In the genomic region with DNA sequence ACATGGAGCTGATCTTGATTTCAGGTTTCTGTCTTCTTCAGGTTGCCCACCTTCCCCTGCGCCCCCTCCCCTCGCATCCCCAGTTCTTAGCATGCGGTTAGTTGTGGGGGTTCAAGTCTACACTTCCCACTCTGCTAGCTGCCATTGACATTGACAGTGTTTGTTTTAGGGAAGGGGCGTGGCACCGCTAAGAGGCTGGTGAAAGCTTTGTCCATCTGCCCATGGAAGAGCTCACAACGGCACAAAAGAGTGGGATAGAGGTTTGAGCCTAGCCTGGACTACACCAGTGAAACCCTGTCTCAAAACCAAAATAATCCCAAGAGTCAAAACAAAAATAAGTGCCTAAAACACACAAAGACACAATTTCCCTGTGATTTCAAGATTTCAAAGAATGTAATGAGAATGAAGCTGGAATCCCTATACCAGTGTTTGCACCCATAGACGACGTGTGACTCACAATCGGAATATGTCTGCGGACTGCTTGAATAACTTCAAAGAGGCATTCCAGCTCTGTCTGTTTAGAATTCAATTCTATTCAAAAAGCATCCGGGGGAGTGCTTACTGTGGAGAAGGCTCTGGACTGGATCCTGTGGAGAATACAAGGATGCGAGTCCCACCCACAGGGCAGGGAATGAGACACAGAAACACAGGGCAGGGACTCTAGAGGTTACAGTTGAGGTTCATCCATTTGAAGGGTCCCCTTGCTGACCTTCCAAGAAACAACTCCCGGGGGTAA, we compare ENCODE assay signal across 9 mouse cellular contexts.
A peak's percentile ranks its signal among the peaks of the same experiment; 100 is the strongest.
DNase-seq lines count a peak whose midpoint lies in the region; ATAC-seq and TF ChIP-seq lines count a peak whose summit lies in the region.
"Had no signal": no experiment of that assay in that cellular context is flagged by ENCODE, and none has a peak within 500 bp of the region (broad histone marks: within the 10 kb centered on the region; RNA-seq: fewer than 3 reads in every experiment).

No protein-coding gene starts in this region.

- TF ChIP-seq CTCF in brain, embryonic 14.5 days (IDR thresholded peaks at IDR 0.05; ENCODE audit: borderline replicate concordance, extremely low read depth, insufficient read depth, insufficient read length), result no peak

- H3K27me3 ChIP-seq in hindbrain, embryonic 13.5 days, result 0 out of 2 replicates have a peak, but pooled peaks cover 3% of the 10 kb centered on the region
- no peaks in the 10 kb centered on the region for H3K27me3 ChIP-seq in midbrain, embryonic 16.5 days (ENCODE audit: control insufficient read depth, insufficient read depth, low read depth, low read length)
- H3K27me3 ChIP-seq: megakaryocyte, embryonic 14.5 days had no signal

- H3K4me1 ChIP-seq in hindbrain, embryonic 13.5 days (replicated peaks), result peaks cover 30% of the 10 kb centered on the region
- H3K4me1 ChIP-seq in midbrain, embryonic 16.5 days (ENCODE audit: control insufficient read depth, insufficient read depth, low read length), result peaks cover 18% of the 10 kb centered on the region
- H3K4me1 ChIP-seq: megakaryocyte, embryonic 14.5 days had no signal

- H3K9me3 ChIP-seq in hindbrain, embryonic 13.5 days, result no peaks in the 10 kb centered on the region
- H3K9me3 ChIP-seq in midbrain, embryonic 16.5 days (replicated peaks; ENCODE audit: control insufficient read depth, low read length, poor library complexity, severe bottlenecking), result no peaks in the 10 kb centered on the region

- peak; percentile 16 to 48 for DNase-seq in layer of hippocampus, adult 18-20 months (ENCODE audit: low spot score in 2 of 2)
- DNase-seq in layer of hippocampus, adult 9-10 months (ENCODE audit: low spot score), result no peak
- peak; percentile 66 for DNase-seq in brain, embryonic 14.5 days (ENCODE audit: low read depth)
- DNase-seq in kidney, adult 11 months, result no peak
- no peak for DNase-seq in cerebellum, adult 18-20 months
- DNase-seq in heart, postnatal 4 days, result no peak

- no peak overlapping the region for H3K4me2 ChIP-seq in hindbrain, embryonic 13.5 days
- no peak overlapping the region for H3K4me2 ChIP-seq in midbrain, embryonic 16.5 days (ENCODE audit: low read length)

- H3K27ac ChIP-seq in hindbrain, embryonic 13.5 days, result peak overlapping the region; percentile 70
- H3K27ac ChIP-seq in midbrain, embryonic 16.5 days (ENCODE audit: low read length), result peak overlapping the region; percentile 61; the same call in 1 of the 2 replicates

- H3K9ac ChIP-seq in hindbrain, embryonic 13.5 days, result no peak overlapping the region
- no peak overlapping the region for H3K9ac ChIP-seq in midbrain, embryonic 16.5 days (ENCODE audit: low read depth, low read length)

- 36% methylated on average over 13 of the region's 13 CpGs for WGBS in hindbrain, embryonic 13.5 days
- 31% methylated on average over 13 of the region's 13 CpGs for WGBS in midbrain, embryonic 16.5 days

- TF ChIP-seq POLR2A in brain, embryonic 14.5 days (IDR thresholded peaks at IDR 0.05; ENCODE audit: borderline replicate concordance, extremely low read depth, insufficient read depth, insufficient read length, poor library complexity, severe bottlenecking), result no peak

- no peak for ATAC-seq in hindbrain, embryonic 13.5 days (ENCODE audit: low FRiP score)
- ATAC-seq in midbrain, embryonic 16.5 days, result no peak

- no peak overlapping the region for H3K4me3 ChIP-seq in hindbrain, embryonic 13.5 days
- H3K4me3 ChIP-seq in midbrain, embryonic 16.5 days (ENCODE audit: low read depth, low read length), result no peak overlapping the region
- H3K4me3 ChIP-seq: megakaryocyte, embryonic 14.5 days had no signal

- no peaks in the 10 kb centered on the region for H3K36me3 ChIP-seq in hindbrain, embryonic 13.5 days
- no peaks in the 10 kb centered on the region for H3K36me3 ChIP-seq in midbrain, embryonic 16.5 days (ENCODE audit: control insufficient read depth, insufficient read depth, low read length)

Comparison
In these comparisons a context has a peak if more than half of its experiments do, and no peak if none do; other contexts are left out.
1. DNase-seq: peak in layer of hippocampus, adult 18-20 months (2 of 2) and brain, embryonic 14.5 days (single experiment); none in layer of hippocampus, adult 9-10 months (single experiment), kidney, adult 11 months (single experiment), cerebellum, adult 18-20 months (0 of 2) and heart, postnatal 4 days (single experiment).